Comparison of ENCODE assay signal across 20 mouse cellular contexts in the genomic region with DNA sequence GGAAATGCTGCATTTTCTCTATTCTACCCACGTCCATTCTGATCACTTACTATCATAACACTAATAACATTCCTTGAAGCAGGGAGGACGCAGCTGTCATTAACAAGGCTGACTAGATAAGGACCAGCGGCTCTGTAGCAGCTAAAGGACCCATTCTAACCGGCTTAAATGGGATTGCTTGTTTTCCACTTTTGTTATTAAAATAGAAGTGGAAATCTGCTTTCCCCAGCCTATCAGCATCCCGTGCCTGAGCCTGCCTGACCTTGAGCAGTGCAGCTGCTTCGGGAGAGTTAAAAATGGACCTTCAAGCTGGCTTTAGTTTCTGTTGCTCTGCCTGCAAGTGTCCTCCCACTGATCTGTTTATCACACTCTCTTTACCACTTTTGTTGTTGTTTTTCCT. TPM values are rescaled to one million over a fixed set of nuclear protein-coding genes. Genes with fewer than 3 reads are reported as not detected.
DNase-seq lines count a peak whose midpoint lies in the region; ATAC-seq and TF ChIP-seq lines count a peak whose summit lies in the region.
"Had no signal": no experiment of that assay in that cellular context is flagged by ENCODE, and none has a peak within 500 bp of the region (broad histone marks: within the 10 kb centered on the region; RNA-seq: fewer than 3 reads in every experiment).

No protein-coding gene starts in this region.

- H3K9me3 ChIP-seq in heart, embryonic 14.5 days (ENCODE audit: control insufficient read depth, low read length): no peaks in the 10 kb centered on the region
- H3K9me3 ChIP-seq in liver, embryonic 11.5 days (ENCODE audit: control insufficient read depth, low read length): no peaks in the 10 kb centered on the region
- H3K9me3 ChIP-seq in forebrain, embryonic 12.5 days: no peaks in the 10 kb centered on the region
- H3K9me3 ChIP-seq: neural tube, embryonic 13.5 days had no signal

- H3K4me2 ChIP-seq in heart, embryonic 14.5 days (ENCODE audit: low read length): peak overlapping the region; percentile 41
- no peak overlapping the region for H3K4me2 ChIP-seq in liver, embryonic 11.5 days
- H3K4me2 ChIP-seq in forebrain, embryonic 12.5 days: no peak overlapping the region
- H3K4me2 ChIP-seq: neural tube, embryonic 13.5 days had no signal

- no peaks in the 10 kb centered on the region for H3K27me3 ChIP-seq in heart, adult 2 months (ENCODE audit: control insufficient read depth, insufficient read depth, low read length)
- H3K27me3 ChIP-seq in heart, embryonic 14.5 days (ENCODE audit: control insufficient read depth, insufficient read depth, low read length): 0 out of 2 replicates have a peak, but pooled peaks cover 3% of the 10 kb centered on the region
- H3K27me3 ChIP-seq in liver, embryonic 11.5 days (replicated peaks; ENCODE audit: control insufficient read depth, insufficient read depth, low read length): peaks cover 17% of the 10 kb centered on the region
- H3K27me3 ChIP-seq in forebrain, embryonic 12.5 days: peaks cover 16% of the 10 kb centered on the region
- H3K27me3 ChIP-seq: Patski had no signal

- peak overlapping the region; percentile 32; the same call in 1 of the 2 replicates for H3K27ac ChIP-seq in heart, adult 2 months
- H3K27ac ChIP-seq in heart, embryonic 14.5 days (replicated peaks in 1 of 2; ENCODE audit: control insufficient read depth in 1 of 2, insufficient read depth in 1 of 2, low read depth in 2 of 2, low read length in 2 of 2): no peak overlapping the region
- no peak overlapping the region for H3K27ac ChIP-seq in liver, embryonic 11.5 days (ENCODE audit: low read depth, low read length)
- H3K27ac ChIP-seq in forebrain, embryonic 12.5 days: no peak overlapping the region
- H3K27ac ChIP-seq: neural tube, embryonic 13.5 days had no signal

- ATAC-seq in heart, embryonic 14.5 days (ENCODE audit: insufficient number of reproducible peaks, insufficient read depth, low FRiP score, low read depth): no peak
- ATAC-seq in liver, embryonic 11.5 days (replicated peaks; ENCODE audit: low FRiP score): no peak
- ATAC-seq in forebrain, embryonic 12.5 days (ENCODE audit: low FRiP score): no peak
- ATAC-seq: inflammation-experienced regulatory T-cells, adult 6 months; Patski had no signal

- H3K9ac ChIP-seq in heart, adult 2 months (ENCODE audit: low read depth, low read length): no peak overlapping the region
- H3K9ac ChIP-seq in heart, embryonic 14.5 days (ENCODE audit: low read length): no peak overlapping the region
- no peak overlapping the region for H3K9ac ChIP-seq in liver, embryonic 11.5 days (ENCODE audit: low read depth, low read length)
- H3K9ac ChIP-seq in forebrain, embryonic 12.5 days: no peak overlapping the region
- H3K9ac ChIP-seq: neural tube, embryonic 13.5 days had no signal

- 15% methylated on average over 6 of the region's 6 CpGs for WGBS in heart, adult 2 months
- 6% methylated on average over 6 of the region's 6 CpGs for WGBS in heart, embryonic 14.5 days
- WGBS in liver, embryonic 11.5 days: 33% methylated on average over 6 of the region's 6 CpGs
- WGBS in forebrain, embryonic 12.5 days: 21% methylated on average over 6 of the region's 6 CpGs

- DNase-seq in heart, adult 2 months: peak in 1 of 2 experiments; percentile 11
- no peak for DNase-seq in heart, postnatal 4 days
- peak; percentile 49 for DNase-seq in R1 (ENCODE audit: low read depth, low spot score)
- peak; percentile 67 for DNase-seq in ovary, postnatal 36 days (ENCODE audit: low spot score)
- no peak for DNase-seq in liver, embryonic 11.5 days (ENCODE audit: low spot score)
- DNase-seq: cerebellum, adult 2 months; embryo, embryonic 11 days; kidney, postnatal 14 days; liver; right cerebral cortex, postnatal 14 days; thymus, postnatal 4 days had no signal

- intact Hi-C loops in heart, adult 2 months (cut with DNase I): loop anchor here (10.0 kb wide), 2 partner anchors 57 to 477 kb away; no protein-coding TSS in a partner anchor

- no peaks in the 10 kb centered on the region for H3K79me2 ChIP-seq in heart, adult 2 months (replicated peaks; ENCODE audit: control insufficient read depth, insufficient read depth, low read length)

- H3K4me3 ChIP-seq in heart, adult 2 months: no peak overlapping the region
- H3K4me3 ChIP-seq in heart, embryonic 14.5 days (ENCODE audit: control insufficient read depth in 1 of 2, insufficient read depth in 1 of 2, low read depth in 1 of 2, low read length in 2 of 2): no peak overlapping the region
- H3K4me3 ChIP-seq in liver, embryonic 11.5 days (ENCODE audit: low read depth, low read length): no peak overlapping the region
- H3K4me3 ChIP-seq in forebrain, embryonic 12.5 days (replicated peaks): no peak overlapping the region
- H3K4me3 ChIP-seq: neural tube, embryonic 13.5 days had no signal

- no peak for TF ChIP-seq EP300 in heart, adult 2 months (IDR thresholded peaks at IDR 0.05; ENCODE audit: insufficient read depth, low read depth, low read length)

- no peak for TF ChIP-seq CTCF in heart, adult 2 months (IDR thresholded peaks at IDR 0.05)

- 0 out of 2 replicates have a peak, but pooled peaks cover 2% of the 10 kb centered on the region for H3K36me3 ChIP-seq in heart, adult 2 months (ENCODE audit: control insufficient read depth, insufficient read depth, low read length)
- H3K36me3 ChIP-seq in heart, embryonic 14.5 days (ENCODE audit: control insufficient read depth, insufficient read depth, low read length): no peaks in the 10 kb centered on the region
- no peaks in the 10 kb centered on the region for H3K36me3 ChIP-seq in liver, embryonic 11.5 days (ENCODE audit: control insufficient read depth, insufficient read depth, low read length)
- H3K36me3 ChIP-seq in forebrain, embryonic 12.5 days (replicated peaks): no peaks in the 10 kb centered on the region
- H3K36me3 ChIP-seq: neural tube, embryonic 13.5 days had no signal

- no peaks in the 10 kb centered on the region for H3K4me1 ChIP-seq in heart, adult 2 months (ENCODE audit: control insufficient read depth, insufficient read depth, low read length)
- H3K4me1 ChIP-seq in heart, embryonic 14.5 days (ENCODE audit: control insufficient read depth in 2 of 2, insufficient read depth in 2 of 2, low read length in 2 of 2): peaks cover 5 to 17% of the 10 kb centered on the region in 2 experiments
- H3K4me1 ChIP-seq in liver, embryonic 11.5 days (replicated peaks; ENCODE audit: control insufficient read depth, insufficient read depth, low read length): peaks cover 3% of the 10 kb centered on the region; the same call in 1 of the 2 replicates
- H3K4me1 ChIP-seq in forebrain, embryonic 12.5 days: peaks cover 29% of the 10 kb centered on the region

- no peak for TF ChIP-seq POLR2A in heart, adult 2 months (IDR thresholded peaks at IDR 0.05; ENCODE audit: insufficient read depth, low read depth, low read length)

RNA-seq across cellular contexts. Expression of a gene that starts 0.7 kb away (rescaled TPM):
- 1 to 10 TPM; 2.1 to 2.3 TPM for total RNA-seq in heart, adult 2 months (2021)
- polyA plus RNA-seq in heart, adult 2 months (2012; rRNA removed): 2.8 and 3.3 TPM in 2 replicates
- total RNA-seq in heart, postnatal 4 days (2021): 1 to 10 TPM; 3.6 to 4.2 TPM
- polyA plus RNA-seq in heart, embryonic 14.5 days (2014; fragmentation: Nextera tagmentation; extraction: Ambion mirVana): 7.9 and 11.1 TPM in 2 replicates
- 0.55 and 0.85 TPM in 2 replicates for polyA plus RNA-seq in liver, embryonic 11.5 days (2014; fragmentation: Nextera tagmentation; extraction: Ambion mirVana)
- polyA plus RNA-seq in forebrain, embryonic 12.5 days (2016; fragmentation: Nextera tagmentation; extraction: Ambion mirVana): 9.9 and 12.7 TPM in 2 replicates

RNA-seq across cellular contexts. Expression of a gene that starts 49.2 kb away (rescaled TPM):
- not detected for total RNA-seq in heart, adult 2 months (2021)
- not detected in 2 replicates for polyA plus RNA-seq in heart, adult 2 months (2012; rRNA removed)
- not detected for total RNA-seq in heart, postnatal 4 days (2021)
- not detected in 2 replicates for polyA plus RNA-seq in heart, embryonic 14.5 days (2014; fragmentation: Nextera tagmentation; extraction: Ambion mirVana)
- polyA plus RNA-seq in liver, embryonic 11.5 days (2014; fragmentation: Nextera tagmentation; extraction: Ambion mirVana): not detected in 2 replicates
- not detected in 2 replicates for polyA plus RNA-seq in forebrain, embryonic 12.5 days (2016; fragmentation: Nextera tagmentation; extraction: Ambion mirVana)
- total RNA-seq: hematopoietic stem cell, adult 5-6 weeks; left cerebral cortex, adult 18-20 months had no signal
- polyA plus RNA-seq: cerebellum, adult 2 months; inflammation-experienced regulatory T-cells, adult 6 months; lung, embryonic 16.5 days; neural tube, embryonic 13.5 days; Patski; stomach, embryonic 14.5 days had no signal

Comparison
In these comparisons a context has a peak if more than half of its experiments do, and no peak if none do; other contexts are left out.
1. DNase-seq: peak in R1 (single experiment) and ovary, postnatal 36 days (single experiment); none in heart, postnatal 4 days (single experiment) and liver, embryonic 11.5 days (single experiment).